Mouse (Mus musculus): ENCODE results near the gene Ankrd33. TPM values are rescaled to one million over a fixed set of nuclear protein-coding genes. Genes with fewer than 3 reads are reported as not detected.

Gene Ankrd33
- polyA plus RNA-seq, 1 experiment from 2014 or later: not detected

DNA sequence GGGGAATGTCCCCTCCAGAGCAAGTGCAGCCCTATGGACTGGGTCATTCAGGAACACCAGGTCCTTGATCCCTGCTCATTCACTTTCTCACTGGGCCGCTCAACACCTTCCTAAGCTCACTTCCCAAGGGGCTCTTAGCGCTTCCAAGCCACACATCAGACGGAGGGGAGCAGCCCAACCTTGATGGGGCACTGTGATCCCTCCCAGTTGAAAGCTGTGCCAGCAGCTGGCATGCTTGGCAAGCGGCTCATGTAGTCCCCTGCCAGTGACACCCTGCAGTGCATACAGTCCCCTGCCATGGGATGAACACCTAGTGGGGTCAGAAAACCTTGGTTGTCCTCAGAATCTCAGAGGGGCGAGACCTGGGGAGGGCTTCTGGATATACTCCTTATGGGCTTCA, 41.5 kb upstream of the Ankrd33 start:
- peaks cover 40% of the 10 kb centered on the region for H3K4me1 ChIP-seq (replicated peaks; ENCODE audit: control insufficient read depth, insufficient read depth, low read length)
- no peak for DNase-seq (ENCODE audit: low spot score)
- no peak for ATAC-seq (replicated peaks; ENCODE audit: low FRiP score)
- H3K9me3 ChIP-seq (ENCODE audit: control insufficient read depth, low read length): no peaks in the 10 kb centered on the region
- H3K4me2 ChIP-seq (ENCODE audit: low read depth, low read length, severe bottlenecking): no peak overlapping the region
- no peaks in the 10 kb centered on the region for H3K36me3 ChIP-seq (ENCODE audit: control insufficient read depth, insufficient read depth, low read length)
- H3K27ac ChIP-seq (ENCODE audit: low read depth, low read length): no peak overlapping the region
- H3K9ac ChIP-seq (ENCODE audit: low read length): no peak overlapping the region
- H3K27me3 ChIP-seq (ENCODE audit: control insufficient read depth, insufficient read depth, low read length): no peaks in the 10 kb centered on the region
- no peak overlapping the region for H3K4me3 ChIP-seq (ENCODE audit: low read depth, low read length)
- WGBS: 86% methylated on average over 5 of the region's 5 CpGs

- Histone ChIP-seq H3K4me3 (ENCODE audit: low read depth, low read length) (no peak overlapping the region), H3K4me2 (ENCODE audit: low read depth, low read length, severe bottlenecking) (no peak overlapping the region), H3K27me3 (ENCODE audit: control insufficient read depth, insufficient read depth, low read length) (no peaks in the 10 kb centered on the region), H3K4me1 (replicated peaks; ENCODE audit: control insufficient read depth, insufficient read depth, low read length) (peaks cover 31% of the 10 kb centered on the region), H3K9me3 (ENCODE audit: control insufficient read depth, low read length) (no peaks in the 10 kb centered on the region), H3K36me3 (ENCODE audit: control insufficient read depth, insufficient read depth, low read length) (no peaks in the 10 kb centered on the region), H3K27ac (ENCODE audit: low read depth, low read length) (no peak overlapping the region), H3K9ac (ENCODE audit: low read length) (no peak overlapping the region)
- ATAC-seq (replicated peaks; ENCODE audit: low FRiP score): no peak
- 74% methylated on average over 4 of the region's 4 CpGs for WGBS
- DNase-seq (ENCODE audit: low spot score): no peak
These were observed 40.4 kb upstream of the Ankrd33 start for GRCm38 (mm10) chr15:101075150-101075549.

GRCm38 (mm10) chr15:101075656-101076055, 39.9 kb upstream of the Ankrd33 start:
- H3K4me2 ChIP-seq (ENCODE audit: low read depth, low read length, severe bottlenecking): peak overlapping the region; percentile 84
- DNase-seq (ENCODE audit: low spot score): no peak
- H3K9me3 ChIP-seq (ENCODE audit: control insufficient read depth, low read length): no peaks in the 10 kb centered on the region
- H3K27ac ChIP-seq (ENCODE audit: low read depth, low read length): peak overlapping the region; percentile 18; the same call in 1 of the 2 replicates
- peaks cover 26% of the 10 kb centered on the region for H3K4me1 ChIP-seq (replicated peaks; ENCODE audit: control insufficient read depth, insufficient read depth, low read length)
- 14% methylated on average over 5 of the region's 5 CpGs for WGBS
- no peaks in the 10 kb centered on the region for H3K27me3 ChIP-seq (ENCODE audit: control insufficient read depth, insufficient read depth, low read length)
- H3K9ac ChIP-seq (ENCODE audit: low read length): peak overlapping the region; percentile 80; the same call in 1 of the 2 replicates
- H3K36me3 ChIP-seq (ENCODE audit: control insufficient read depth, insufficient read depth, low read length): no peaks in the 10 kb centered on the region
- ATAC-seq (replicated peaks; ENCODE audit: low FRiP score): no peak
- peak overlapping the region; percentile 86 for H3K4me3 ChIP-seq (ENCODE audit: low read depth, low read length)

- ATAC-seq (replicated peaks; ENCODE audit: low FRiP score): peak; percentile 34; the same call in 1 of the 2 replicates
- no peaks in the 10 kb centered on the region for H3K9me3 ChIP-seq (ENCODE audit: control insufficient read depth, low read length)
- H3K27ac ChIP-seq (ENCODE audit: low read depth, low read length): peak overlapping the region; percentile 88
- 3% methylated on average over 26 of the region's 26 CpGs for WGBS
- peak; percentile 72 for DNase-seq (ENCODE audit: low spot score)
- no peaks in the 10 kb centered on the region for H3K27me3 ChIP-seq (ENCODE audit: control insufficient read depth, insufficient read depth, low read length)
- H3K9ac ChIP-seq (ENCODE audit: low read length): peak overlapping the region; percentile 80
- peaks cover 19% of the 10 kb centered on the region for H3K4me1 ChIP-seq (replicated peaks; ENCODE audit: control insufficient read depth, insufficient read depth, low read length)
- peak overlapping the region; percentile 84 for H3K4me2 ChIP-seq (ENCODE audit: low read depth, low read length, severe bottlenecking)
- peak overlapping the region; percentile 86 for H3K4me3 ChIP-seq (ENCODE audit: low read depth, low read length)
- no peaks in the 10 kb centered on the region for H3K36me3 ChIP-seq (ENCODE audit: control insufficient read depth, insufficient read depth, low read length)
These were observed 39.2 kb upstream of the Ankrd33 start for GRCm38 (mm10) chr15:101076071-101077000.

- Histone ChIP-seq H3K36me3 (ENCODE audit: control insufficient read depth, insufficient read depth, low read length) (no peaks in the 10 kb centered on the region), H3K27me3 (ENCODE audit: control insufficient read depth, insufficient read depth, low read length) (no peaks in the 10 kb centered on the region), H3K9me3 (ENCODE audit: control insufficient read depth, low read length) (no peaks in the 10 kb centered on the region), H3K4me1 (replicated peaks; ENCODE audit: control insufficient read depth, insufficient read depth, low read length) (peaks cover 19% of the 10 kb centered on the region), H3K4me2 (ENCODE audit: low read depth, low read length, severe bottlenecking) (peak overlapping the region; percentile 84), H3K27ac (ENCODE audit: low read depth, low read length) (peak overlapping the region; percentile 88), H3K4me3 (ENCODE audit: low read depth, low read length) (peak overlapping the region; percentile 86), H3K9ac (ENCODE audit: low read length) (peak overlapping the region; percentile 80)
- DNase-seq (ENCODE audit: low spot score) (peak; percentile 70), ATAC-seq (replicated peaks; ENCODE audit: low FRiP score) (peak; percentile 29; the same call in 1 of the 2 replicates)
- WGBS: under 1% methylated on average over 34 of the region's 34 CpGs
These were observed 38.3 kb upstream of the Ankrd33 start for GRCm38 (mm10) chr15:101077001-101077812.

DNA sequence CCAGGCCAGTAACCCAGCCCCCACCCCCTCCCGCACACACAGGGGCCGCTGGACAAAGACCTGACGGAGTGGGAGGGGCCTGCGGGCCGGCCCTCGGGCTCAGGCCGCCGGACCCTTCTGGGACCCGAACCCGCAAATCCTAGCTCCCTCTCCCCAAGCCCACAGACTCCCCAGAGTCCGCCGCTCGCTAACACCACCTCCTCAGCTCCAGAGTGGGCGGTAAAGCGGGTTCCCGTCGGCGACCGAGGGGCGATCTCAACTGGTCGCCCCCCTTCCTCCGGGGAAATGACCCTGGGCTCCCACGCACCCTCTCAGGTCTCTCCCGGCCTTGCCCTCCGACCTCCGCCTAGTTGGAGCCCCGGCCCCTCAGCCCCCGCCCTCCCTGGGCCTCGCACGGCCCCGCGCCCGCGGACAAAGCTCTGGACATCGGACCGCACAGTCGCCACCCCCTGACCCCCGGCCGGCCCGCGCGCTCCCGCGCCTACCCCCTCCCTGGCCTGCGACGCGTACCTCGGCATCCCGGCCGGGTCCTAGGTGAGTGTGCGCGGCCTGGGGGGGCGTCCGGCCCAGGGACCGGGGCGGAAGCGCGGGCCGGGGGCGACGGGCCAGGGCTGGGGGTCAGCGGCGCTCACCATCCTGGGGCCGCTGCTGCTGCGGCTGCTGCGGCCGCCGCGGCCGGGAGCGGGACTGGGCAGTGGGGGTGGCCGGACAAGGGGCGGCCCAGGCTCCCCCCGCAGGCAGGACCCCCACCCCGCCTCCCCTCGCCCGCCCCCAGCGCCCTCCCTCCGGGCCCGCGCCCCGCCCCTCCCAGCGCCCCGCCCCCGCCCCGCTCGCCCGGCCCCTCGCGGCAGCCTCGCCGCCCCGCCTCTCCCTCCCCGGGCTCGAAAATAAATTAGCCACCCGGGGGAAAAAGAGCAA, 37.5 kb upstream of the Ankrd33 start, which contains the start of gene Fignl2:
Gene Fignl2, minus strand, starts transcription at position 755 of the 918 bp plus-strand sequence.
- Histone ChIP-seq H3K4me3 (ENCODE audit: low read depth, low read length) (peak within 1 kb of the TSS; percentile 86), H3K4me1 (replicated peaks; ENCODE audit: control insufficient read depth, insufficient read depth, low read length) (peaks cover 19% of the 10 kb centered on the region), H3K36me3 (ENCODE audit: control insufficient read depth, insufficient read depth, low read length) (no peaks in the 10 kb centered on the region), H3K4me2 (ENCODE audit: low read depth, low read length, severe bottlenecking) (peak within 1 kb of the TSS; percentile 84), H3K9ac (ENCODE audit: low read length) (peak within 1 kb of the TSS; percentile 80), H3K9me3 (ENCODE audit: control insufficient read depth, low read length) (no peaks in the 10 kb centered on the region), H3K27me3 (ENCODE audit: control insufficient read depth, insufficient read depth, low read length) (no peaks in the 10 kb centered on the region), H3K27ac (ENCODE audit: low read depth, low read length) (peak within 1 kb of the TSS; percentile 88)
- peak; percentile 34 for ATAC-seq (replicated peaks; ENCODE audit: low FRiP score)
- WGBS: under 1% methylated on average over 56 of the region's 96 CpGs
- DNase-seq (ENCODE audit: low spot score): peak; percentile 78

DNA sequence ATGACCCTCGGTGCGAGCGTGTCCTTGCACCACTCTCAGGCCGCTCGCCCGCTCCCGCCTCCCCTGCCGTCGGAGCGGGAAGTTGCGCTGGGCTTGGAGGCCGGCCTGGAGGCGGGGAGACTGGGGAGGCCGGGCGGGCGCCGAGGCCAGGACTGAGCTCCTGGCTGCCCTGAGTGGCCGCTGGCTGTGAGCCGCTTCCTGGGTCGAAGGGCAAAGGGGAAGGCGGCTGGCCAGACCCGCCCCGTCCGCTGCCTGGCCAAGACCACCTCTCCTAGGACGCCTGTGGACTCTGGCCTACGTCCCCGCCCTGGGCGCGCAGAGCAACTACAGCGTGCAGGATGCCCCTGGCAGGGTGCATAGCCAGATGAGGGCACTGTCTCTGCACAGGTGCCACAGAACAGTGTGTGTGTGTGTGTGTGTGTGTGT, 36.8 kb upstream of the Ankrd33 start:
- no peaks in the 10 kb centered on the region for H3K36me3 ChIP-seq (ENCODE audit: control insufficient read depth, insufficient read depth, low read length)
- H3K9ac ChIP-seq (ENCODE audit: low read length): peak overlapping the region; percentile 80
- peak overlapping the region; percentile 86 for H3K4me3 ChIP-seq (ENCODE audit: low read depth, low read length)
- peak overlapping the region; percentile 84 for H3K4me2 ChIP-seq (ENCODE audit: low read depth, low read length, severe bottlenecking)
- peak overlapping the region; percentile 88; the same call in 1 of the 2 replicates for H3K27ac ChIP-seq (ENCODE audit: low read depth, low read length)
- no peaks in the 10 kb centered on the region for H3K27me3 ChIP-seq (ENCODE audit: control insufficient read depth, insufficient read depth, low read length)
- ATAC-seq (replicated peaks; ENCODE audit: low FRiP score) (peak; percentile 72), DNase-seq (ENCODE audit: low spot score) (peak; percentile 86)
- H3K4me1 ChIP-seq (replicated peaks; ENCODE audit: control insufficient read depth, insufficient read depth, low read length): peaks cover 19% of the 10 kb centered on the region
- 2% methylated on average over 26 of the region's 30 CpGs for WGBS
- H3K9me3 ChIP-seq (ENCODE audit: control insufficient read depth, low read length): no peaks in the 10 kb centered on the region
